Mouse (Mus musculus): ENCODE measurements at regions not wholly inside any gene's neighbourhood (a gene's known extent, or its start where the extent isn't known, plus 50 kb on each side); places are given as distances from the start of the nearest gene placed in this dataset.

DNA sequence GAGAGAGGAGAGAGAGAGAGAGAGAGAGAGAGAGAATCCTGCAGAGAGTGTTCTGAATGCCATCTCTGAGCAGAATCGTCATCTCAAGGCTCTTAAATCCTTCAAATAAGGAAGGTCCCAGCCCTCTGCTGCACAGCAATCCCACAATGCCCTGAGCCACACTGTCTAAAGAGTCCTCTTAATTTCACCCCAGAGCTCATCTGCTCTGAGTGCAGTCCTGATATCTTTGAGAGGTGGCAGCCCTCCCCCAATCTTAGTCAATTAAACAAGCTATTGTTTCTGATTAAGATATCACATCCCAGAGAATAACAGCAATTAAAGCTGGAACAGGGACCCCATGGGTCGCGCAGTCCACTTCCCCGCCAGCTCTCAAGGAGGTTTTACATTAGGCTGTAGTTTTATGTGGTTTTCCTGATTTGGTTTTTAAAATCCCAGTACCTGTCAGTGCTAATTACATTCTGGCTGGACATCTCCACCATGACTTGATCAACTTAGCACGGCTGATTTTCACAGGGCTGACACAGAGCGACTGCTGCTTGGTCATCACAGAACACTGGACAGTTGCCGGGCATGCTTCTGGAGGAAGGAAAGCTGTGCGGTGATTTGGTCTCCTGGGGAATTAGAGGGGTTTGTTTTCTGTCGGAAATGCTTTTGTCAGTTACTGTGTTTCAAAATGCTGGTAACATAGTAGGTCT, 113.0 kb downstream of the Gm11011 start:
- TF ChIP-seq POLR2A (IDR thresholded peaks at IDR 0.05; ENCODE audit: control insufficient read depth in 1 of 2, insufficient read depth in 1 of 2, low read depth in 1 of 2, low read length in 2 of 2, poor library complexity in 1 of 2) = no peak
- TF ChIP-seq HCFC1 (IDR thresholded peaks at IDR 0.05; ENCODE audit: low read depth, low read length) = no peak
- TF ChIP-seq GATA1 (IDR thresholded peaks at IDR 0.05; ENCODE audit: low read depth, low read length) = no peak

Measured in MEL (cell line).